9 mouse cellular contexts compared by ENCODE assay signal in genomic region chr16:91694455-91695084, GRCm38 (mm10). TPM values are rescaled to one million over a fixed set of nuclear protein-coding genes. Genes with fewer than 3 reads are reported as not detected.
A peak's percentile ranks its signal among the peaks of the same experiment; 100 is the strongest.
DNase-seq lines count a peak whose midpoint lies in the region; ATAC-seq and TF ChIP-seq lines count a peak whose summit lies in the region.
"Had no signal": no experiment of that assay in that cellular context is flagged by ENCODE, and none has a peak within 500 bp of the region (broad histone marks: within the 10 kb centered on the region; RNA-seq: fewer than 3 reads in every experiment).

No protein-coding gene starts in this region.

- H3K4me1 ChIP-seq in hindbrain, embryonic 10.5 days (replicated peaks) = peaks cover 8% of the 10 kb centered on the region
- no peaks in the 10 kb centered on the region for H3K4me1 ChIP-seq in lung, postnatal 0 days (ENCODE audit: insufficient read depth, low read depth, low read length)

- H3K9ac ChIP-seq in lung, postnatal 0 days (replicated peaks; ENCODE audit: low read depth) = no peak overlapping the region

- H3K27me3 ChIP-seq in hindbrain, embryonic 10.5 days (ENCODE audit: insufficient read depth, poor library complexity, severe bottlenecking) = no peaks in the 10 kb centered on the region
- H3K27me3 ChIP-seq in lung, postnatal 0 days (replicated peaks; ENCODE audit: insufficient read depth, low read length) = no peaks in the 10 kb centered on the region

- H3K4me2 ChIP-seq in lung, postnatal 0 days (replicated peaks; ENCODE audit: low read depth, low read length) = no peak overlapping the region

- H3K4me3 ChIP-seq in hindbrain, embryonic 10.5 days = no peak overlapping the region
- H3K4me3 ChIP-seq in lung, postnatal 0 days (ENCODE audit: low read depth, low read length) = no peak overlapping the region

- 35% methylated on average over 14 of the region's 14 CpGs for WGBS in hindbrain, embryonic 10.5 days
- WGBS in lung, postnatal 0 days = 25% methylated on average over 14 of the region's 14 CpGs

- TF ChIP-seq CTCF in lung, postnatal 0 days (IDR thresholded peaks at IDR 0.05) = peak; percentile 98

- peaks cover 43% of the 10 kb centered on the region for H3K36me3 ChIP-seq in hindbrain, embryonic 10.5 days
- H3K36me3 ChIP-seq in lung, postnatal 0 days (ENCODE audit: insufficient read depth, low read length) = peaks cover 8% of the 10 kb centered on the region; the same call in 1 of the 2 replicates

- DNase-seq in MEL-GATA-1-ER (ENCODE audit: extremely low read depth, low read depth) = peak; percentile 33
- DNase-seq in cerebellum, adult 8-10 months = peak; percentile 64
- peak; percentile 33 to 80 for DNase-seq in frontal cortex, adult 2 months (ENCODE audit: extremely low spot score in 1 of 2, low spot score in 1 of 2)
- peak; percentile 83 for DNase-seq in hindbrain, embryonic 10.5 days (ENCODE audit: low spot score)
- DNase-seq in layer of hippocampus, adult 9-10 months (ENCODE audit: low spot score) = peak; percentile 53
- peak; percentile 90 for DNase-seq in lung, postnatal 0 days (ENCODE audit: low spot score)
- peak; percentile 72 for DNase-seq in ovary, postnatal 36 days (ENCODE audit: low spot score)
- DNase-seq in thymus, postnatal 14 days = peak; percentile 78

- no peak for TF ChIP-seq EP300 in lung, postnatal 0 days (IDR thresholded peaks at IDR 0.05)

- peak; percentile 95 for ATAC-seq in lung, postnatal 0 days

- H3K27ac ChIP-seq in hindbrain, embryonic 10.5 days = no peak overlapping the region
- no peak overlapping the region for H3K27ac ChIP-seq in lung, postnatal 0 days (ENCODE audit: low read length)
- H3K27ac ChIP-seq: macrophage had no signal

- H3K9me3 ChIP-seq in hindbrain, embryonic 10.5 days = no peaks in the 10 kb centered on the region
- no peaks in the 10 kb centered on the region for H3K9me3 ChIP-seq in lung, postnatal 0 days (ENCODE audit: low read length)

RNA-seq across cellular contexts. Expression of gene Donson, which starts 6.0 kb away (rescaled TPM):
- polyA plus RNA-seq in frontal cortex, adult 2 months (2012; rRNA removed) = 28.6 and 30.5 TPM in 2 replicates
- polyA plus RNA-seq in hindbrain, embryonic 10.5 days (2016; fragmentation: Nextera tagmentation; extraction: Ambion mirVana) = 32.9 and 34.6 TPM in 2 replicates
- 6.0 and 8.0 TPM in 2 replicates for polyA plus RNA-seq in lung, postnatal 0 days (2015; fragmentation: Nextera tagmentation; extraction: Ambion mirVana)

RNA-seq across cellular contexts. Expression of gene Cryzl1, which starts 34.2 kb away (rescaled TPM):
- polyA plus RNA-seq in frontal cortex, adult 2 months (2012; rRNA removed) = 107 and 121 TPM in 2 replicates
- 65.1 and 71.6 TPM in 2 replicates for polyA plus RNA-seq in hindbrain, embryonic 10.5 days (2016; fragmentation: Nextera tagmentation; extraction: Ambion mirVana)
- 59.3 and 64.8 TPM in 2 replicates for polyA plus RNA-seq in lung, postnatal 0 days (2015; fragmentation: Nextera tagmentation; extraction: Ambion mirVana)

RNA-seq across cellular contexts. Expression of gene Itsn1, which starts 34.5 kb away (rescaled TPM):
- 76.0 and 78.5 TPM in 2 replicates for polyA plus RNA-seq in frontal cortex, adult 2 months (2012; rRNA removed)
- 50.7 and 55.5 TPM in 2 replicates for polyA plus RNA-seq in hindbrain, embryonic 10.5 days (2016; fragmentation: Nextera tagmentation; extraction: Ambion mirVana)
- 9.7 and 12.1 TPM in 2 replicates for polyA plus RNA-seq in lung, postnatal 0 days (2015; fragmentation: Nextera tagmentation; extraction: Ambion mirVana)

RNA-seq across cellular contexts. Expression of gene Son, which starts 47.3 kb away (rescaled TPM):
- polyA plus RNA-seq in frontal cortex, adult 2 months (2012; rRNA removed) = 367 and 426 TPM in 2 replicates
- 102 and 114 TPM in 2 replicates for polyA plus RNA-seq in hindbrain, embryonic 10.5 days (2016; fragmentation: Nextera tagmentation; extraction: Ambion mirVana)
- polyA plus RNA-seq in lung, postnatal 0 days (2015; fragmentation: Nextera tagmentation; extraction: Ambion mirVana) = 132 and 143 TPM in 2 replicates

RNA-seq across cellular contexts. Expression of gene Gart, which starts 47.8 kb away (rescaled TPM):
- 32.0 and 35.5 TPM in 2 replicates for polyA plus RNA-seq in frontal cortex, adult 2 months (2012; rRNA removed)
- polyA plus RNA-seq in hindbrain, embryonic 10.5 days (2016; fragmentation: Nextera tagmentation; extraction: Ambion mirVana) = 112 and 158 TPM in 2 replicates
- 27.3 and 30.9 TPM in 2 replicates for polyA plus RNA-seq in lung, postnatal 0 days (2015; fragmentation: Nextera tagmentation; extraction: Ambion mirVana)

Comparison
In these comparisons a context has a peak if more than half of its experiments do, and no peak if none do; other contexts are left out.
1. DNase-seq: peak in every context shown above with its lines; median percentile 90 in lung, postnatal 0 days; 83 in hindbrain, embryonic 10.5 days; 78 in thymus, postnatal 14 days; 72 in ovary, postnatal 36 days; 64 in cerebellum, adult 8-10 months; 56 in frontal cortex, adult 2 months; 53 in layer of hippocampus, adult 9-10 months; 33 in MEL-GATA-1-ER.